In the genomic region with DNA sequence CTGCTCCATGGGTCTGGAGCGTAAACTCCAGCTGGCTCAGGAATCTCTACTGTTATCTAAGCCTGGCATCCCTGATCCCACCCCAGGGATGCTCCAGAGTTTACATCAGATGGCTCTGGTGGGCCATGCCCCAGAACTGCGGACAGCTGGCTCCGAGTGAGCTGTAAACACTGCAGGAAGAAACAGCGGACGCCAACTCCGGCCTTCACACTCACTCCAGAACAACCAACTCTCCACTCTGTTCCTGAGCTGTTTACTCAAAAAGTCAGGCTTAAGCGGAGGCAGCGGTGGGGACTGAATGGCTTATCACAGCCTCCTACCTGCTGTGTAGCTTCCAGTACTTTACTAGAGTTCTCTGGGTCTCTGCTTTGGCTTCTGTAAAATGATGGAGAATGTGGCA, we compare ENCODE assay signal across 25 mouse cellular contexts.
"Had no signal": no experiment of that assay in that cellular context is flagged by ENCODE, and none has a peak within 500 bp of the region (broad histone marks: within the 10 kb centered on the region; RNA-seq: fewer than 3 reads in every experiment).

No protein-coding gene starts in this region.

- H3K27ac ChIP-seq: gastrocnemius, adult 2 months; heart, adult 2 months; hindbrain, embryonic 10.5 days; hindbrain, embryonic 12.5 days; hindbrain, embryonic 14.5 days; intestine, embryonic 15.5 days; left cerebral cortex, adult 2 months; limb, embryonic 10.5 days; limb, embryonic 12.5 days had no signal

- H3K9ac ChIP-seq: heart, embryonic 12.5 days; hindbrain, embryonic 12.5 days; hindbrain, embryonic 14.5 days; intestine, embryonic 15.5 days; limb, embryonic 12.5 days had no signal

- H3K27me3 ChIP-seq: intestine, embryonic 15.5 days had no signal

- DNase-seq: gastrocnemius, adult 2 months; gastrocnemius, postnatal 10 days; gastrocnemius, postnatal 25 days; heart, adult 2 months; heart, postnatal 10 days; heart, postnatal 4 days; kidney, adult 18-20 months; kidney, adult 8-10 months; kidney, postnatal 10 days; kidney, postnatal 25 days; kidney, postnatal 4 days; liver had no signal

- H3K4me3 ChIP-seq: gastrocnemius, adult 2 months; heart, adult 2 months; heart, embryonic 12.5 days; hindbrain, embryonic 10.5 days; hindbrain, embryonic 12.5 days; intestine, embryonic 15.5 days; layer of hippocampus, adult 2 months; left cerebral cortex, adult 2 months; limb, embryonic 10.5 days; limb, embryonic 12.5 days had no signal

- H3K36me3 ChIP-seq: heart, embryonic 12.5 days; hindbrain, embryonic 10.5 days; hindbrain, embryonic 12.5 days; intestine, embryonic 15.5 days; limb, embryonic 10.5 days; limb, embryonic 12.5 days had no signal

- H3K9me3 ChIP-seq: heart, embryonic 12.5 days; hindbrain, embryonic 10.5 days; hindbrain, embryonic 12.5 days; intestine, embryonic 15.5 days; limb, embryonic 10.5 days; limb, embryonic 12.5 days had no signal

- ATAC-seq: forebrain, embryonic 16.5 days; hindbrain, embryonic 16.5 days; inflammation-experienced regulatory T-cells, adult 6 months; intestine, embryonic 15.5 days; intestine, postnatal 0 days had no signal

- H3K4me2 ChIP-seq: heart, embryonic 12.5 days; hindbrain, embryonic 12.5 days; hindbrain, embryonic 14.5 days; intestine, embryonic 15.5 days; limb, embryonic 12.5 days had no signal
